8 mouse cellular contexts compared by ENCODE assay signal in the genomic region with DNA sequence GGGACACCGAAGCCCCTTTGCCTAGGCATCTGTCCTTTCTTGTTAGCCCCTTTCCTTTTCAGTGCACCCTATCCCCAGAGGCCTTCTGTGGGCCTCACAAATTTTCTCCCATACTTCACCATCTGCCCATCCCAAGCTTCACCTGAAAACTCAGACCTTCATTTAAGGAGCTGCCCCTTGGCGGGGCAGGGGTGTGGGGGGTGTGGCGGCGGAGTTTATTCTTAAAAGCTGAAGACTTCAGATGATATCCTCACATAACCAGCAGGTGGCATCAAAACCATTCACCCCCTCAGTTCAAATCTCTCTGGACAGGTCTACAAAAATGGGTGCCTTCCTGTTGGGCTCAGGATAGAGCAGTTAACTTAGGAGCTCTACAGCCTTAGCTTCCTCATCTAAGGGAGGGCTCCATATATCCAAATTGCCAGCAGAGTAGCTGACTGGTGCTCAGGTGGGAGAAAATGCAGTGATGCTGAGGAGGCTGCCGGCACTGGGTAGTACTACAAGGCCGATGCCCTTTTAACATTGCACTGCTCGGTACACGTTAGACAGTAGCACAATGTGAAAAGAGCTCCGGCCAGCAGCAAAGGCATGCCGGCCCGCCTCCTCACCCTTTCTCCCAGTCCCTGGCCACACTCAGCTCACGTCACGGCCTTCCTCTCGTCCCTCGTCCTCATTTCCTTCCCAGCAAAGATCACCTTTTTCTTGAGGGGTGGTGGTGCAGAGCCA. TPM values are rescaled to one million over a fixed set of nuclear protein-coding genes. Genes with fewer than 3 reads are reported as not detected.
DNase-seq lines count a peak whose midpoint lies in the region; ATAC-seq and TF ChIP-seq lines count a peak whose summit lies in the region.

No protein-coding gene starts in this region.

- 0 out of 2 replicates have a peak, but pooled peaks cover 3% of the 10 kb centered on the region for H3K79me2 ChIP-seq in liver, adult 2 months (ENCODE audit: control insufficient read depth, insufficient read depth, low read length)

- H3K4me1 ChIP-seq in lung, embryonic 14.5 days (ENCODE audit: insufficient read depth): peaks cover 23% of the 10 kb centered on the region
- H3K4me1 ChIP-seq in lung, adult 2 months (ENCODE audit: control insufficient read depth, insufficient read depth, low read length): peaks cover 4% of the 10 kb centered on the region; the same call in 1 of the 2 replicates
- H3K4me1 ChIP-seq in hindbrain, embryonic 12.5 days: peaks cover 74% of the 10 kb centered on the region
- H3K4me1 ChIP-seq in liver, adult 2 months (ENCODE audit: control insufficient read depth, insufficient read depth, low read length): peaks cover 11% of the 10 kb centered on the region
- H3K4me1 ChIP-seq in neural tube, embryonic 14.5 days (ENCODE audit: control insufficient read depth, insufficient read depth, low read length): peaks cover 41% of the 10 kb centered on the region

- H3K9ac ChIP-seq in lung, embryonic 14.5 days: 0 out of 2 replicates have a peak overlapping the region, but pooled peaks have one; percentile 3
- 0 out of 2 replicates have a peak overlapping the region, but pooled peaks have one; percentile 15 for H3K9ac ChIP-seq in hindbrain, embryonic 12.5 days
- H3K9ac ChIP-seq in liver, adult 2 months (ENCODE audit: low read depth, low read length): peak overlapping the region; percentile 41; the same call in 1 of the 2 replicates
- H3K9ac ChIP-seq in neural tube, embryonic 14.5 days (replicated peaks; ENCODE audit: low read depth, low read length): no peak overlapping the region

- no peak for TF ChIP-seq POLR2A in lung, adult 2 months (IDR thresholded peaks at IDR 0.05; ENCODE audit: borderline replicate concordance, extremely low read depth, low read depth, low read length)
- 0 out of 2 replicates have a peak, but pooled peaks have one; percentile 6 for TF ChIP-seq POLR2A in liver, adult 2 months (IDR thresholded peaks at IDR 0.05; ENCODE audit: extremely low read depth, insufficient read depth, low read length)

- TF ChIP-seq CTCF in lung, embryonic 14.5 days (IDR thresholded peaks at IDR 0.05; ENCODE audit: low read depth): peak; percentile 44
- no peak for TF ChIP-seq CTCF in lung, adult 2 months (IDR thresholded peaks at IDR 0.05; ENCODE audit: insufficient read depth, low read length)
- peak; percentile 28; the same call in 1 of the 2 replicates for TF ChIP-seq CTCF in liver, adult 2 months (IDR thresholded peaks at IDR 0.05; ENCODE audit: low read depth, low read length)

- H3K9me3 ChIP-seq in lung, embryonic 14.5 days (ENCODE audit: low read depth, low read length): no peaks in the 10 kb centered on the region
- no peaks in the 10 kb centered on the region for H3K9me3 ChIP-seq in hindbrain, embryonic 12.5 days (replicated peaks)
- H3K9me3 ChIP-seq in neural tube, embryonic 14.5 days (ENCODE audit: control insufficient read depth, low read length): no peaks in the 10 kb centered on the region

- peaks cover 3% of the 10 kb centered on the region; the same call in 1 of the 2 replicates for H3K27me3 ChIP-seq in lung, embryonic 14.5 days (ENCODE audit: insufficient read depth, low read length)
- H3K27me3 ChIP-seq in hindbrain, embryonic 12.5 days: no peaks in the 10 kb centered on the region
- H3K27me3 ChIP-seq in liver, adult 2 months (ENCODE audit: control insufficient read depth, insufficient read depth, low read length): no peaks in the 10 kb centered on the region
- no peaks in the 10 kb centered on the region for H3K27me3 ChIP-seq in neural tube, embryonic 14.5 days (ENCODE audit: control insufficient read depth, insufficient read depth, low read length)

- H3K36me3 ChIP-seq in lung, embryonic 14.5 days (ENCODE audit: insufficient read depth): peaks cover 21% of the 10 kb centered on the region
- no peaks in the 10 kb centered on the region; the same call in 1 of the 2 replicates for H3K36me3 ChIP-seq in hindbrain, embryonic 12.5 days
- H3K36me3 ChIP-seq in liver, adult 2 months (ENCODE audit: control insufficient read depth, insufficient read depth, low read length): no peaks in the 10 kb centered on the region
- no peaks in the 10 kb centered on the region for H3K36me3 ChIP-seq in neural tube, embryonic 14.5 days (ENCODE audit: control insufficient read depth, insufficient read depth, low read length)

- H3K4me2 ChIP-seq in lung, embryonic 14.5 days: peak overlapping the region; percentile 94
- H3K4me2 ChIP-seq in hindbrain, embryonic 12.5 days (replicated peaks): peak overlapping the region; percentile 89
- H3K4me2 ChIP-seq in neural tube, embryonic 14.5 days (ENCODE audit: low read depth, low read length): peak overlapping the region; percentile 78; the same call in 1 of the 2 replicates

- 55% methylated on average over 15 of the region's 15 CpGs for WGBS in lung, embryonic 14.5 days
- 61% methylated on average over 15 of the region's 15 CpGs for WGBS in lung, adult 2 months
- WGBS in hindbrain, embryonic 12.5 days: 68% methylated on average over 15 of the region's 15 CpGs
- WGBS in liver, adult 2 months: 67% methylated on average over 15 of the region's 15 CpGs
- 74% methylated on average over 15 of the region's 15 CpGs for WGBS in neural tube, embryonic 14.5 days

- H3K27ac ChIP-seq in lung, embryonic 14.5 days (ENCODE audit: low read depth): peak overlapping the region; percentile 37; the same call in 1 of the 2 replicates
- peak overlapping the region; percentile 58; the same call in 1 of the 2 replicates for H3K27ac ChIP-seq in hindbrain, embryonic 12.5 days
- H3K27ac ChIP-seq in liver, adult 2 months (replicated peaks; ENCODE audit: insufficient read depth, low read depth, low read length): no peak overlapping the region; the same call in 1 of the 2 replicates
- H3K27ac ChIP-seq in neural tube, embryonic 14.5 days (ENCODE audit: low read depth, low read length): no peak overlapping the region

- peak; percentile 65 for DNase-seq in lung, embryonic 14.5 days
- DNase-seq in lung, adult 2 months: no peak
- DNase-seq in embryo, embryonic 11 days: peak; percentile 43
- peak; percentile 57 for DNase-seq in liver, adult 2 months (ENCODE audit: extremely low read depth, low read depth, low spot score)
- no peak for DNase-seq in gastrocnemius, postnatal 25 days
- DNase-seq in left cerebral cortex, adult 8-10 months (ENCODE audit: low spot score in 2 of 2): no peak

- H3K4me3 ChIP-seq in lung, embryonic 14.5 days (ENCODE audit: low read depth, low read length): peak overlapping the region; percentile 94; the same call in 1 of the 2 replicates
- no peak overlapping the region for H3K4me3 ChIP-seq in lung, adult 2 months (replicated peaks; ENCODE audit: extremely low read depth, low read depth, low read length)
- H3K4me3 ChIP-seq in hindbrain, embryonic 12.5 days: peak overlapping the region; percentile 7; the same call in 1 of the 2 replicates
- no peak overlapping the region for H3K4me3 ChIP-seq in liver, adult 2 months (ENCODE audit: insufficient read depth, low read depth, low read length)
- no peak overlapping the region for H3K4me3 ChIP-seq in neural tube, embryonic 14.5 days (ENCODE audit: low read depth, low read length)

- no peak for ATAC-seq in lung, embryonic 14.5 days (ENCODE audit: insufficient read depth)
- ATAC-seq in hindbrain, embryonic 12.5 days (ENCODE audit: low FRiP score): no peak
- no peak for ATAC-seq in neural tube, embryonic 14.5 days (ENCODE audit: low read depth)

RNA-seq across cellular contexts. Expression of a gene that starts 2.7 kb away (rescaled TPM):
- 4.7 and 4.9 TPM in 2 replicates for polyA plus RNA-seq in lung, embryonic 14.5 days (2014; fragmentation: Nextera tagmentation; extraction: Ambion mirVana)
- polyA plus RNA-seq in lung, adult 2 months (2012; rRNA removed): 1.8 and 4.1 TPM in 2 replicates
- polyA plus RNA-seq in hindbrain, embryonic 12.5 days (2016; fragmentation: Nextera tagmentation; extraction: Ambion mirVana): 9.7 and 10.9 TPM in 2 replicates
- 1.7 and 3.1 TPM in 2 replicates for total RNA-seq in liver, adult 2 months (2014; rRNA removed)
- 1.9 and 3.0 TPM in 2 replicates for polyA plus RNA-seq in liver, adult 2 months (2012; rRNA removed)
- 1.7 and 2.6 TPM in 2 replicates for polyA plus RNA-seq in neural tube, embryonic 14.5 days (2014; fragmentation: Nextera tagmentation; extraction: Ambion mirVana)
- under 1 TPM; 0.54 to 0.95 TPM for total RNA-seq in gastrocnemius, postnatal 25 days (2021)
- total RNA-seq in left cerebral cortex, adult 8-10 months (2022): 1 to 10 TPM in 2 of 4 experiments, under 1 TPM in 2; 0.89 to 2.3 (median 1.3) TPM

RNA-seq across cellular contexts. Expression of a gene that starts 6.9 kb away (rescaled TPM):
- polyA plus RNA-seq in lung, embryonic 14.5 days (2014; fragmentation: Nextera tagmentation; extraction: Ambion mirVana): 6.4 and 7.4 TPM in 2 replicates
- 1.6 and 2.0 TPM in 2 replicates for polyA plus RNA-seq in lung, adult 2 months (2012; rRNA removed)
- 21.0 and 22.4 TPM in 2 replicates for polyA plus RNA-seq in hindbrain, embryonic 12.5 days (2016; fragmentation: Nextera tagmentation; extraction: Ambion mirVana)
- total RNA-seq in liver, adult 2 months (2014; rRNA removed): not detected in 2 replicates
- 0.05 TPM in 2 replicates for polyA plus RNA-seq in liver, adult 2 months (2012; rRNA removed)
- polyA plus RNA-seq in neural tube, embryonic 14.5 days (2014; fragmentation: Nextera tagmentation; extraction: Ambion mirVana): 17.8 TPM in 2 replicates
- total RNA-seq in gastrocnemius, postnatal 25 days (2021): under 1 TPM; 0.49 to 0.51 TPM
- 10 to 100 TPM; 67.7 to 77.9 (median 74.4) TPM for total RNA-seq in left cerebral cortex, adult 8-10 months (2022)

RNA-seq across cellular contexts. Expression of a gene that starts 13.6 kb away (rescaled TPM):
- polyA plus RNA-seq in lung, embryonic 14.5 days (2014; fragmentation: Nextera tagmentation; extraction: Ambion mirVana): 25.6 and 28.1 TPM in 2 replicates
- 6.0 and 10.3 TPM in 2 replicates for polyA plus RNA-seq in lung, adult 2 months (2012; rRNA removed)
- polyA plus RNA-seq in hindbrain, embryonic 12.5 days (2016; fragmentation: Nextera tagmentation; extraction: Ambion mirVana): 35.0 and 37.0 TPM in 2 replicates
- 7.9 and 10.9 TPM in 2 replicates for total RNA-seq in liver, adult 2 months (2014; rRNA removed)
- polyA plus RNA-seq in liver, adult 2 months (2012; rRNA removed): 8.6 and 12.6 TPM in 2 replicates
- polyA plus RNA-seq in neural tube, embryonic 14.5 days (2014; fragmentation: Nextera tagmentation; extraction: Ambion mirVana): 20.6 and 24.7 TPM in 2 replicates
- total RNA-seq in gastrocnemius, postnatal 25 days (2021): 1 to 10 TPM; 3.2 to 3.5 TPM
- total RNA-seq in left cerebral cortex, adult 8-10 months (2022): 10 to 100 TPM in 2 of 4 experiments, 1 to 10 TPM in 2; 9.1 to 11.1 (median 10.3) TPM

RNA-seq across cellular contexts. Expression of a gene that starts 25.8 kb away (rescaled TPM):
- polyA plus RNA-seq in lung, embryonic 14.5 days (2014; fragmentation: Nextera tagmentation; extraction: Ambion mirVana): 30.8 and 31.0 TPM in 2 replicates
- polyA plus RNA-seq in lung, adult 2 months (2012; rRNA removed): 34.6 and 41.4 TPM in 2 replicates
- polyA plus RNA-seq in hindbrain, embryonic 12.5 days (2016; fragmentation: Nextera tagmentation; extraction: Ambion mirVana): 30.0 and 33.8 TPM in 2 replicates
- 21.9 and 25.8 TPM in 2 replicates for total RNA-seq in liver, adult 2 months (2014; rRNA removed)
- 35.6 and 36.1 TPM in 2 replicates for polyA plus RNA-seq in liver, adult 2 months (2012; rRNA removed)
- 22.8 and 23.9 TPM in 2 replicates for polyA plus RNA-seq in neural tube, embryonic 14.5 days (2014; fragmentation: Nextera tagmentation; extraction: Ambion mirVana)
- total RNA-seq in gastrocnemius, postnatal 25 days (2021): 10 to 100 TPM; 56.6 TPM
- 10 to 100 TPM; 38.3 to 42.1 (median 40.2) TPM for total RNA-seq in left cerebral cortex, adult 8-10 months (2022)

RNA-seq across cellular contexts. Expression of a gene that starts 34.5 kb away (rescaled TPM):
- 65.4 and 70.3 TPM in 2 replicates for polyA plus RNA-seq in lung, embryonic 14.5 days (2014; fragmentation: Nextera tagmentation; extraction: Ambion mirVana)
- 822 and 853 TPM in 2 replicates for polyA plus RNA-seq in lung, adult 2 months (2012; rRNA removed)
- 35.4 and 43.2 TPM in 2 replicates for polyA plus RNA-seq in hindbrain, embryonic 12.5 days (2016; fragmentation: Nextera tagmentation; extraction: Ambion mirVana)
- total RNA-seq in liver, adult 2 months (2014; rRNA removed): 298 and 437 TPM in 2 replicates
- polyA plus RNA-seq in liver, adult 2 months (2012; rRNA removed): 979 and 1,033 TPM in 2 replicates
- 15.7 and 34.8 TPM in 2 replicates for polyA plus RNA-seq in neural tube, embryonic 14.5 days (2014; fragmentation: Nextera tagmentation; extraction: Ambion mirVana)
- total RNA-seq in gastrocnemius, postnatal 25 days (2021): 10 to 100 TPM; 46.7 to 59.3 TPM
- total RNA-seq in left cerebral cortex, adult 8-10 months (2022): 1 to 10 TPM; 6.6 to 9.6 (median 7.8) TPM

Comparison
In these comparisons a context has a peak if more than half of its experiments do, and no peak if none do; other contexts are left out.
1. DNase-seq: peak in lung, embryonic 14.5 days (single experiment), embryo, embryonic 11 days (single experiment) and liver, adult 2 months (single experiment); none in lung, adult 2 months (single experiment), gastrocnemius, postnatal 25 days (single experiment) and left cerebral cortex, adult 8-10 months (0 of 2).
2. H3K4me3 ChIP-seq: peak in lung, embryonic 14.5 days (single experiment) and hindbrain, embryonic 12.5 days (single experiment); none in lung, adult 2 months (single experiment), liver, adult 2 months (single experiment) and neural tube, embryonic 14.5 days (single experiment).
3. H3K27ac ChIP-seq: peak in lung, embryonic 14.5 days (single experiment) and hindbrain, embryonic 12.5 days (single experiment); none in liver, adult 2 months (single experiment) and neural tube, embryonic 14.5 days (single experiment).
4. Peak in every context shown above with its lines, with median percentiles within 50 percentile points of each other: H3K4me2 ChIP-seq.